Mouse (Mus musculus) CH12.LX (cell line): Measurements from ENCODE around the gene Zbtb20. TPM values are rescaled to one million over a fixed set of nuclear protein-coding genes. Genes with fewer than 3 reads are reported as not detected.

Experiments used
- DNase-seq: peaks from one replicate; pipeline ENCODE4 v3.0.0-alpha.2; 2013; ENCODE audit errors: extremely low read depth
- H3K27ac ChIP-seq: 2 replicates; pipeline ENCODE4 v1.5.1; 2012; ENCODE audit warnings: low read depth, mild to moderate bottlenecking, control low read depth, moderate library complexity; ENCODE audit not compliant: insufficient read depth
- H3K27me3 ChIP-seq: replicated peaks from 2 replicates; pipeline ENCODE3; 2012; ENCODE audit warnings: inconsistent platforms
- H3K36me3 ChIP-seq, 2 experiments: replicated peaks in 1 of 2; 2 replicates each; pipeline versions ENCODE3 to v1.6.1; 2012; ENCODE audit warnings: inconsistent platforms in 1 of 2, low read length in 1 of 2, mild to moderate bottlenecking in 1 of 2, mixed read lengths in 1 of 2, moderate library complexity in 1 of 2; ENCODE audit not compliant: control insufficient read depth in 1 of 2, insufficient read depth in 1 of 2
- H3K4me1 ChIP-seq, 2 experiments: 2 replicates each; pipeline ENCODE4 v1.6.1; 2012; ENCODE audit warnings: inconsistent platforms in 1 of 2, moderate library complexity in 1 of 2; ENCODE audit not compliant: insufficient read depth in 2 of 2, control insufficient read depth in 1 of 2
- H3K4me2 ChIP-seq: 2 replicates; pipeline ENCODE4 v1.6.1; 2012; ENCODE audit warnings: low read depth, mild to moderate bottlenecking, control low read depth; ENCODE audit not compliant: poor library complexity, insufficient read depth, severe bottlenecking
- H3K4me3 ChIP-seq, 3 experiments: fragments of 150-350 bp in 1 of 3; sonication (generic) in 1 of 3; replicated peaks in 1 of 3; 2 replicates each; pipeline versions ENCODE3 to v1.5.1; 2011 to 2012; ENCODE audit warnings: low read depth in 2 of 3, low read length in 2 of 3, mild to moderate bottlenecking in 2 of 3, moderate library complexity in 2 of 3, control low read depth in 1 of 3, improper control_type of control experiment in 1 of 3, inconsistent platforms in 1 of 3, mixed read lengths in 1 of 3; ENCODE audit not compliant: poor library complexity in 1 of 3
- H3K79me2 ChIP-seq: replicated peaks from 2 replicates; pipeline ENCODE4 v1.6.1; 2012; ENCODE audit warnings: mild to moderate bottlenecking, moderate library complexity; ENCODE audit not compliant: control insufficient read depth, poor library complexity, insufficient read depth, severe bottlenecking; ENCODE audit errors: extremely low read depth
- H3K9ac ChIP-seq: 2 replicates; pipeline ENCODE4 v1.6.1; 2012; ENCODE audit warnings: low read depth, mild to moderate bottlenecking, control low read depth, moderate library complexity; ENCODE audit not compliant: insufficient read depth
- H3K9me3 ChIP-seq: replicated peaks from 2 replicates; pipeline ENCODE3; 2012; ENCODE audit warnings: low read length, inconsistent platforms, mixed read lengths
- BHLHE40 ChIP-seq: IDR thresholded peaks from 2 replicates; pipeline ENCODE4 v1.6.1; 2011; ENCODE audit warnings: mild to moderate bottlenecking, low read depth, low read length, improper control_type of control experiment
- CTCF ChIP-seq, 2 experiments: IDR thresholded peaks in 1 of 2; conservative IDR thresholded peaks in 1 of 2; 2 replicates each; pipeline ENCODE4 v1.5.1; 2011 to 2012; ENCODE audit warnings: low read depth in 2 of 2, low read length in 2 of 2, improper control_type of control experiment in 1 of 2, inconsistent platforms in 1 of 2, mild to moderate bottlenecking in 1 of 2, moderate library complexity in 1 of 2
- E2F4 ChIP-seq: IDR thresholded peaks from 2 replicates; pipeline ENCODE4 v1.6.1; 2011; ENCODE audit warnings: low read depth, low read length, improper control_type of control experiment; ENCODE audit not compliant: insufficient replicate concordance
- ETS1 ChIP-seq: conservative IDR thresholded peaks from 2 replicates; pipeline ENCODE4 v1.6.1; 2012; ENCODE audit warnings: low read depth, mild to moderate bottlenecking, inconsistent platforms, low read length, improper control_type of control experiment, moderate library complexity
- GABPA ChIP-seq: IDR thresholded peaks from 2 replicates; pipeline ENCODE4 v1.6.1; 2012; ENCODE audit warnings: low read depth, low read length, improper control_type of control experiment, inconsistent platforms; ENCODE audit not compliant: insufficient replicate concordance
- IRF4 ChIP-seq: IDR thresholded peaks from 2 replicates; pipeline ENCODE4 v1.6.1; 2014; ENCODE audit warnings: low read depth, mild to moderate bottlenecking, inconsistent platforms, low read length, improper control_type of control experiment
- MAZ ChIP-seq: IDR thresholded peaks from 2 replicates; pipeline ENCODE4 v1.6.1; 2012; ENCODE audit warnings: low read depth, mild to moderate bottlenecking, inconsistent platforms, low read length, improper control_type of control experiment, moderate library complexity
- MXI1 ChIP-seq: IDR thresholded peaks from 2 replicates; pipeline ENCODE4 v1.6.1; 2011; ENCODE audit warnings: mild to moderate bottlenecking, low read depth, low read length, improper control_type of control experiment
- MYC ChIP-seq: IDR thresholded peaks from 2 replicates; pipeline ENCODE4 v1.6.1; 2011; ENCODE audit warnings: low read depth, mild to moderate bottlenecking, improper control_type of control experiment, low read length
- POLR2A ChIP-seq: IDR thresholded peaks from 2 replicates; pipeline ENCODE4 v1.6.1; 2011; ENCODE audit warnings: low read depth, mild to moderate bottlenecking, improper control_type of control experiment, low read length
- RAD21 ChIP-seq: IDR thresholded peaks from 2 replicates; pipeline ENCODE4 v1.6.1; 2011; ENCODE audit warnings: low read depth, mild to moderate bottlenecking, low read length, improper control_type of control experiment, moderate library complexity
- SIN3A ChIP-seq: IDR thresholded peaks from 2 replicates; pipeline ENCODE4 v1.6.1; 2012; ENCODE audit warnings: low read length, improper control_type of control experiment, inconsistent platforms
- SMC3 ChIP-seq: IDR thresholded peaks from 2 replicates; pipeline ENCODE4 v1.6.1; 2011; ENCODE audit warnings: low read depth, low read length, improper control_type of control experiment
- TCF12 ChIP-seq: IDR thresholded peaks from 2 replicates; pipeline ENCODE4 v1.6.1; 2014; ENCODE audit warnings: low read depth, mild to moderate bottlenecking, inconsistent platforms, low read length, improper control_type of control experiment
- UBTF ChIP-seq: IDR thresholded peaks from 2 replicates; pipeline ENCODE4 v1.6.1; 2012; ENCODE audit warnings: low read depth, mild to moderate bottlenecking, inconsistent platforms, low read length, improper control_type of control experiment, moderate library complexity
- USF1 ChIP-seq: IDR thresholded peaks from 2 replicates; pipeline ENCODE4 v1.6.1; 2014; ENCODE audit warnings: low read depth, mild to moderate bottlenecking, inconsistent platforms, low read length, improper control_type of control experiment
- ZC3H11A ChIP-seq: IDR thresholded peaks from 2 replicates; pipeline ENCODE4 v1.6.1; 2012; ENCODE audit warnings: low read depth, mild to moderate bottlenecking, inconsistent platforms, low read length, improper control_type of control experiment
- ZKSCAN1 ChIP-seq: IDR thresholded peaks from 2 replicates; pipeline ENCODE4 v1.6.1; 2012; ENCODE audit warnings: low read depth, inconsistent platforms, low read length, improper control_type of control experiment, borderline replicate concordance
- ZMIZ1 ChIP-seq: IDR thresholded peaks from 2 replicates; pipeline ENCODE4 v1.6.1; 2012; ENCODE audit warnings: low read depth, mild to moderate bottlenecking, inconsistent platforms, low read length, improper control_type of control experiment
- dilution Hi-C: fragments of 300-500 bp; cut with MboI; formaldehyde crosslinking; loops from 2 replicates; pipeline ENCODE4 v1.14.3; 2020; ENCODE audit warnings: low sequenced_read_pairs; ENCODE audit not compliant: extremely low pct_unique_long_range_greater_than_20kb, extremely low pct_ligation_motif_present
- in situ Hi-C: fragments of 300-500 bp; cut with MboI; formaldehyde crosslinking; loops from 3 replicates; pipeline ENCODE4 v1.14.3; 2019; ENCODE audit warnings: low sequenced_read_pairs, low pct_ligation_motif_present, low pct_unique_long_range_greater_than_20kb, mixed read lengths
- polyA plus RNA-seq: library from polyadenylated mRNA; unstranded; fragments of >175 nt; gene quantifications from 2 replicates; pipeline ENCODE4 v1.2.1, GENCODE M21; 2012; ENCODE audit warnings: low read depth; ENCODE audit not compliant: insufficient read length
- total RNA-seq, 2 experiments: library from RNA; depleted of rRNA; stranded (reverse); fragments of 300-350 nt in 1 of 2; fragments of >200 nt in 1 of 2; gene quantifications; 2 replicates each; pipeline ENCODE4 v1.2.3; 2012 to 2014

Gene Zbtb20
- total and polyA plus RNA-seq, 3 experiments = 24.9 to 58.0 (median 51.6) TPM

DNA sequence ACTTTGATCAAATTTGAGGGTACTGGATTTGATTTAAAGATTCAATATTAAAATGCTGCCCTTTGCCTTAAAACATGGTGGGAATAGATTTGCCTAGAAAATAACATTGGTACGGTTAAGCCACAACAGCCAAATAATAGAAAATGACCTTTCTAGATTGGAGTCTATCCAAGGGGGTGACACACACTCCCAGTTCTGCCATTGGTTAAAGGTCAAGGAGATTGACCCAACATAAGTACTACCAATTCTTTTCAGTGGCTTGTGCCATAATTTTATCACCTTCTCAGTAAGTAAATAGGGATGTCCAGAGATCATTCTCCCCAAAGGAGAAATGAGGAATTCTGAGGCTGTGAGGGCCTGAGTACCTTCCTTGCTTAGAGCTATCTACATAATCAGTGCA, 660.2 kb downstream of the Zbtb20 start:
- dilution Hi-C loops = no loop called here
- Histone ChIP-seq H3K9me3 (no peaks in the 10 kb centered on the region), H3K36me3 (peaks cover 16 to 83% of the 10 kb centered on the region in 2 experiments)
- no peak for TF ChIP-seq MXI1
- TF ChIP-seq E2F4 = no peak
- TF ChIP-seq, all 38 proteins: peak for 0
- in situ Hi-C loops = no loop called here
- no peak overlapping the region for H3K4me3 ChIP-seq
- H3K27me3 ChIP-seq = no peaks in the 10 kb centered on the region
- no peak overlapping the region for H3K27ac ChIP-seq
- H3K79me2 ChIP-seq = peaks cover 90% of the 10 kb centered on the region
- H3K9ac ChIP-seq = no peak overlapping the region
- DNase-seq = no peak
- no peak overlapping the region for H3K4me2 ChIP-seq
- peaks cover 16 to 91% of the 10 kb centered on the region in 2 experiments for H3K4me1 ChIP-seq

DNA sequence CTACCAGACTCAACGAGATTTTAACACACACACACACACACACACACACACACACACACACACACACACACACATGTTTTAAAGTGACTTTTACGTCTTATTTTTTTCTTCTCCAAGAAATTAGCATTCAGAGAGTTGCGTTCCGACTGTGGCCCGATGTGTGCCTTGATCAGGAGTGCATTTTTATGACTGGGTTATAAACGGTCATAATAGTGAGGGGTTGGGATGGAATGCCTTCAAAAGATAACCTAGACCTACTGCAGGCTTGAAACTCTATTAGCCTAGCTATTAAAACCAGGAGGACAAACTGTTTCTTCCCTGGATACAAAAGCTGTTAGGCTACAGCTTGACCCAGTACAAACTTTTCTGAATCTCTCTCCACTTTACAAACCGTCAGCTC, 661.5 kb downstream of the Zbtb20 start:
- H3K36me3 ChIP-seq = peaks cover 23 to 83% of the 10 kb centered on the region in 2 experiments
- TF ChIP-seq E2F4 (no peak), RAD21 (no peak), CTCF (conservative IDR thresholded peaks at IDR 0.05 in 1 of 2, IDR thresholded peaks at IDR 0.05 in 1 of 2; ENCODE audit: low read depth in 2 of 2, low read length in 2 of 2) (no peak), UBTF (no peak)

DNA sequence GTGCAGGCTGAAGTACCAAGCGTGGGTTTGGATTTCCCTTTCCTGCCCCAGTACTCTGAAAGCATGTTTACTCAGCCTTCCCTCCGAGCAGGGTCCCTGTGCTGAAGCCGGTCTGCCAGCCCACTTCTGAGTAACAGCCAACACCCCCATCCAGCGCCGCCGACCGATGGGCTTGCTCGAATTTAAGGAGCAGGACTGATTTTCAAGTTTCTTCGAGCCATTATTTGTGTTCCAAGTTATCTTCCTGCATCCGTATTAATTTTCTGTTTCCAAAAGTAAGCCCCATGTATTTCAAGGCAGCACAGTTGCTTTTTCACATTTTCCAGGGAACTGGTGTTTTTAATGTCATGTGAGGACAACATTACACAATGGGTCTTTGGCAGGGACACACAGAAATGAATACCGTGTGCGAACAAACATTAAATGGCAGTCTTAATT, 664.0 kb downstream of the Zbtb20 start:
- Histone ChIP-seq H3K4me2 (no peak overlapping the region), H3K4me1 (peaks cover 3 to 60% of the 10 kb centered on the region in 2 experiments), H3K27me3 (no peaks in the 10 kb centered on the region), H3K9me3 (no peaks in the 10 kb centered on the region), H3K9ac (no peak overlapping the region), H3K79me2 (peaks cover 92% of the 10 kb centered on the region), H3K36me3 (peaks cover 29 to 83% of the 10 kb centered on the region in 2 experiments), H3K27ac (no peak overlapping the region), H3K4me3 (no peak overlapping the region)
- TF ChIP-seq RAD21 (no peak), IRF4 (no peak), BHLHE40 (no peak), TCF12 (no peak), MYC (no peak), SIN3A (no peak), SMC3 (no peak), POLR2A (no peak), ETS1 (no peak), ZKSCAN1 (no peak), ZC3H11A (no peak), ZMIZ1 (no peak), MAZ (no peak), USF1 (no peak), GABPA (no peak)
- DNase-seq = no peak
- dilution Hi-C loops = no loop called here
- in situ Hi-C loops = no loop called here

More for the DNA sequence above, 661.5 kb downstream of the Zbtb20 start:
- H3K4me2 ChIP-seq = no peak overlapping the region
- peaks cover 90% of the 10 kb centered on the region for H3K79me2 ChIP-seq
- dilution Hi-C loops (no loop called here), in situ Hi-C loops (no loop called here)
- no peak overlapping the region for H3K4me3 ChIP-seq
- H3K27ac ChIP-seq = no peak overlapping the region
- peaks cover 16 to 81% of the 10 kb centered on the region in 2 experiments for H3K4me1 ChIP-seq
- H3K27me3 ChIP-seq = no peaks in the 10 kb centered on the region
- H3K9me3 ChIP-seq = no peaks in the 10 kb centered on the region
- DNase-seq = no peak
- H3K9ac ChIP-seq = no peak overlapping the region
